Mouse (Mus musculus): ENCODE results near the gene Abhd12b. TPM values are rescaled to one million over a fixed set of nuclear protein-coding genes. Genes with fewer than 3 reads are reported as not detected.

Gene Abhd12b
- total RNA-seq, 4 experiments from 2014 or later = 0.42 to 0.57 (median 0.56) TPM; not detected in 1

GRCm38 (mm10) chr12:70201926-70202529 is 48.1 kb downstream of the Abhd12b start:
- no peak for DNase-seq (ENCODE audit: low spot score in 2 of 2)

GRCm38 (mm10) chr12:70204433-70204832 is 50.5 kb downstream of the Abhd12b start:
- DNase-seq (ENCODE audit: low spot score in 2 of 2) = no peak

- DNase-seq (ENCODE audit: low spot score in 2 of 2) = no peak
Observed at GRCm38 (mm10) chr12:70208214-70208613, 54.3 kb downstream of the Abhd12b start.

GRCm38 (mm10) chr12:70212501-70212900 is 58.6 kb downstream of the Abhd12b start:
- DNase-seq (ENCODE audit: low spot score in 2 of 2) = no peak

GRCm38 (mm10) chr12:70213601-70214000 is 59.7 kb downstream of the Abhd12b start:
- DNase-seq (ENCODE audit: low spot score in 2 of 2) = no peak

GRCm38 (mm10) chr12:70214281-70214680 is 60.3 kb downstream of the Abhd12b start:
- no peak for DNase-seq (ENCODE audit: low spot score in 2 of 2)

GRCm38 (mm10) chr12:70216229-70216800 is 62.4 kb downstream of the Abhd12b start:
- DNase-seq (ENCODE audit: low spot score in 2 of 2) = no peak

- no peak for DNase-seq (ENCODE audit: low spot score in 2 of 2)
Observed at GRCm38 (mm10) chr12:70218795-70219540, 65.0 kb downstream of the Abhd12b start.

GRCm38 (mm10) chr12:70221425-70221824 is 67.5 kb downstream of the Abhd12b start:
- DNase-seq (ENCODE audit: low spot score in 2 of 2) = no peak

GRCm38 (mm10) chr12:70223331-70223730 is 69.4 kb downstream of the Abhd12b start:
- DNase-seq (ENCODE audit: low spot score in 2 of 2) = no peak

GRCm38 (mm10) chr12:70226655-70227054 is 72.7 kb downstream of the Abhd12b start:
- DNase-seq (ENCODE audit: low spot score in 2 of 2) = no peak

- no peak for DNase-seq (ENCODE audit: low spot score in 2 of 2)
Observed at GRCm38 (mm10) chr12:70227121-70227932, 73.4 kb downstream of the Abhd12b start.

GRCm38 (mm10) chr12:70228155-70228554 is 74.2 kb downstream of the Abhd12b start:
- DNase-seq (ENCODE audit: low spot score in 2 of 2) = no peak

- DNase-seq (ENCODE audit: low spot score in 2 of 2) = no peak
Observed at GRCm38 (mm10) chr12:70231294-70231693, 77.4 kb downstream of the Abhd12b start, which contains the start of gene Pygl. Pygl (minus strand) TSS chr12:70231488.

- no peak for DNase-seq (ENCODE audit: low spot score in 2 of 2)
Observed at GRCm38 (mm10) chr12:70232020-70232544, 78.1 kb downstream of the Abhd12b start.

Other genes with a start within 250 kb of the Abhd12b start
- 10 to 100 TPM; 18.8 to 19.8 (median 19.2) TPM for gene Sav1, start 167.1 kb upstream of the Abhd12b start, total RNA-seq (2022)
- gene Nin, start 40.4 kb upstream of the Abhd12b start, total RNA-seq (2022) = 10 to 100 TPM; 55.3 to 67.9 (median 64.0) TPM
- gene Pygl, start 77.3 kb downstream of the Abhd12b start, total RNA-seq (2022) = 1 to 10 TPM; 4.8 to 7.2 (median 5.6) TPM
- gene Trim9, start 193.5 kb downstream of the Abhd12b start, total RNA-seq (2022) = 100 to 1,000 TPM; 253 to 305 (median 254) TPM

Measured in left cerebral cortex, adult 8-10 months (tissue).